Mouse (Mus musculus): ENCODE data around the gene Bean1.

GRCm38 (mm10) chr8:104230377-104230776 lies 60.1 kb downstream of the Bean1 start:
- TF ChIP-seq CTCF (IDR thresholded peaks at IDR 0.05; ENCODE audit: borderline replicate concordance, control insufficient read depth, extremely low read depth, insufficient read depth, low read length, poor library complexity) (no peak), POLR2A (IDR thresholded peaks at IDR 0.05; ENCODE audit: control insufficient read depth, extremely low read depth, insufficient read depth, low read length, poor library complexity) (no peak)

All from thymus, adult 2 months (tissue).